Mouse (Mus musculus): ENCODE measurements at regions not wholly inside any gene's neighbourhood (a gene's known extent, or its start where the extent isn't known, plus 50 kb on each side); places are given as distances from the start of the nearest gene placed in this dataset.

- TF ChIP-seq GATA2 (IDR thresholded peaks at IDR 0.05; ENCODE audit: borderline replicate concordance, low read depth, low read length) (no peak), CTCF (IDR thresholded peaks at IDR 0.05; ENCODE audit: low read depth, low read length) (no peak), TAL1 (conservative IDR thresholded peaks at IDR 0.05; ENCODE audit: low read depth, low read length) (no peak)
Observed at GRCm38 (mm10) chr14:45807767-45808166, 149.8 kb upstream of the Ddhd1 start.

All from G1E (cell line).